Mouse (Mus musculus): ENCODE data around the gene Spata46. TPM values are rescaled to one million over a fixed set of nuclear protein-coding genes. Genes with fewer than 3 reads are reported as not detected.

Gene Spata46
- polyA plus RNA-seq, 1 experiment = not detected

- no peaks in the 10 kb centered on the region for H3K36me3 ChIP-seq (ENCODE audit: control insufficient read depth, insufficient read depth, low read length, poor library complexity, severe bottlenecking)
- TF ChIP-seq POLR2A (IDR thresholded peaks at IDR 0.05; ENCODE audit: insufficient read depth, low read length) (no peak), CTCF (IDR thresholded peaks at IDR 0.05; ENCODE audit: low read depth, low read length) (no peak), EP300 (IDR thresholded peaks at IDR 0.05; ENCODE audit: insufficient read depth, low read depth, low read length) (no peak)
- no peaks in the 10 kb centered on the region for H3K9me3 ChIP-seq (replicated peaks; ENCODE audit: control insufficient read depth, insufficient read depth, low read length, poor library complexity, severe bottlenecking)
- H3K4me1 ChIP-seq (ENCODE audit: control insufficient read depth, insufficient read depth, low read length) = no peaks in the 10 kb centered on the region
- H3K27ac ChIP-seq (ENCODE audit: insufficient read depth, low read length) = no peak overlapping the region
- no peak overlapping the region for H3K4me3 ChIP-seq (ENCODE audit: low read depth, low read length)
- H3K9ac ChIP-seq (ENCODE audit: low read depth, poor library complexity, severe bottlenecking) = no peak overlapping the region
- no peaks in the 10 kb centered on the region for H3K27me3 ChIP-seq (ENCODE audit: control insufficient read depth, insufficient read depth, low read length, poor library complexity, severe bottlenecking)
Measured at GRCm38 (mm10) chr1:170343906-170344305, 35.3 kb downstream of the Spata46 start.

DNA sequence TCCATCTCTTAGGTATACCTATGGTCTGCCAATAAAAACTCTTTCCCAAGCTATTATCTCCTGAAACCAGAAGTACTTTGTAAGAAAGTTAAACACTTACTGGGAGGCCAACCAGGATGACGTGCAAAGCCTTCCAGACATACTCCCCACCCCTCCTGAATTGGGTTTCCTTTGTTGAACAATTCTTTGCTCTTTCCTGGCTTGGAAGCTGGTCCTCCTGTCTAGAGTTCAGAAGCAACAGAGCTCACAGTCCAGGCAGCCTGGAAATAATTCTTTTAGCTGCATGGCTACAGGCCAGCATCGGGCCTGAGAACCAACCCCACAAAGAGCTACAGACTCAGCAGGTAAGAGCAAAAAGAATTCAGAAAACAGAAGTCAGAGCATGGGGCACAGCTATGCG, 37.7 kb downstream of the Spata46 start:
- no peaks in the 10 kb centered on the region for H3K4me1 ChIP-seq (ENCODE audit: control insufficient read depth, insufficient read depth, low read length)
- H3K27me3 ChIP-seq (ENCODE audit: control insufficient read depth, insufficient read depth, low read length, poor library complexity, severe bottlenecking) = no peaks in the 10 kb centered on the region
- H3K9me3 ChIP-seq (replicated peaks; ENCODE audit: control insufficient read depth, insufficient read depth, low read length, poor library complexity, severe bottlenecking) = no peaks in the 10 kb centered on the region
- no peaks in the 10 kb centered on the region for H3K36me3 ChIP-seq (ENCODE audit: control insufficient read depth, insufficient read depth, low read length, poor library complexity, severe bottlenecking)
- no peak overlapping the region for H3K27ac ChIP-seq (ENCODE audit: insufficient read depth, low read length)
- no peak overlapping the region for H3K4me3 ChIP-seq (ENCODE audit: low read depth, low read length)
- TF ChIP-seq CTCF (IDR thresholded peaks at IDR 0.05; ENCODE audit: low read depth, low read length) (no peak), EP300 (IDR thresholded peaks at IDR 0.05; ENCODE audit: insufficient read depth, low read depth, low read length) (no peak), POLR2A (IDR thresholded peaks at IDR 0.05; ENCODE audit: insufficient read depth, low read length) (no peak)
- no peak overlapping the region for H3K9ac ChIP-seq (ENCODE audit: low read depth, poor library complexity, severe bottlenecking)

GRCm38 (mm10) chr1:170351080-170351479, 42.5 kb downstream of the Spata46 start:
- H3K27me3 ChIP-seq (ENCODE audit: control insufficient read depth, insufficient read depth, low read length, poor library complexity, severe bottlenecking) = no peaks in the 10 kb centered on the region
- H3K36me3 ChIP-seq (ENCODE audit: control insufficient read depth, insufficient read depth, low read length, poor library complexity, severe bottlenecking) = no peaks in the 10 kb centered on the region

DNA sequence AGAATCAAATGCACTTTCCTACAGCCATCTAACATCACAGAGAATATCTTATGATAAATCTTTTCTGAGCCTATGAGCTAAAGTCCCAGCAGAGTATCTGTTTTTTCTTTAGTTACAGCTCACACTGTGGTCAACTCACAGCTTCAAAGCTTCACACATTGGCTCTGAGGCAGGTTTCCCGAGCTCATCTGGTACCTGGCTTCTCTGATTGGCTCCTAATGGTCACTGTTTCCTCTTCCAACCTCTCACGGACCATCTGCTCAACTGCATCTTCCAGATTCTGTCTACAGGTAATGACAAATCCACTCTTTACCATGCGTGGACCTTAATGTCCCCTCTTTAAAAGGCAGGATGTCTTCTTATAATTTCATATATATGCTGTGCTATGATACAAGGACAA, 44.7 kb downstream of the Spata46 start:
- Histone ChIP-seq H3K27me3 (ENCODE audit: control insufficient read depth, insufficient read depth, low read length, poor library complexity, severe bottlenecking) (no peaks in the 10 kb centered on the region), H3K9ac (ENCODE audit: low read depth, poor library complexity, severe bottlenecking) (no peak overlapping the region)

More at GRCm38 (mm10) chr1:170351080-170351479, 42.5 kb downstream of the Spata46 start:
- no peak overlapping the region for H3K9ac ChIP-seq (ENCODE audit: low read depth, poor library complexity, severe bottlenecking)
- no peaks in the 10 kb centered on the region for H3K4me1 ChIP-seq (ENCODE audit: control insufficient read depth, insufficient read depth, low read length)
- no peak overlapping the region for H3K27ac ChIP-seq (ENCODE audit: insufficient read depth, low read length)
- TF ChIP-seq POLR2A (IDR thresholded peaks at IDR 0.05; ENCODE audit: insufficient read depth, low read length) (no peak), EP300 (IDR thresholded peaks at IDR 0.05; ENCODE audit: insufficient read depth, low read depth, low read length) (no peak), CTCF (IDR thresholded peaks at IDR 0.05; ENCODE audit: low read depth, low read length) (no peak)
- no peak overlapping the region for H3K4me3 ChIP-seq (ENCODE audit: low read depth, low read length)
- no peaks in the 10 kb centered on the region for H3K9me3 ChIP-seq (replicated peaks; ENCODE audit: control insufficient read depth, insufficient read depth, low read length, poor library complexity, severe bottlenecking)

GRCm38 (mm10) chr1:170360183-170360915, 51.7 kb downstream of the Spata46 start:
- H3K27me3 ChIP-seq (ENCODE audit: control insufficient read depth, insufficient read depth, low read length, poor library complexity, severe bottlenecking) = no peaks in the 10 kb centered on the region
- H3K4me3 ChIP-seq (ENCODE audit: low read depth, low read length) = no peak overlapping the region
- H3K9me3 ChIP-seq (replicated peaks; ENCODE audit: control insufficient read depth, insufficient read depth, low read length, poor library complexity, severe bottlenecking) = no peaks in the 10 kb centered on the region
- no peak overlapping the region for H3K27ac ChIP-seq (ENCODE audit: insufficient read depth, low read length)
- no peaks in the 10 kb centered on the region for H3K4me1 ChIP-seq (ENCODE audit: control insufficient read depth, insufficient read depth, low read length)
- no peaks in the 10 kb centered on the region for H3K36me3 ChIP-seq (ENCODE audit: control insufficient read depth, insufficient read depth, low read length, poor library complexity, severe bottlenecking)
- no peak overlapping the region for H3K9ac ChIP-seq (ENCODE audit: low read depth, poor library complexity, severe bottlenecking)
- no peak for TF ChIP-seq EP300 (IDR thresholded peaks at IDR 0.05; ENCODE audit: insufficient read depth, low read depth, low read length)
- no peak for TF ChIP-seq CTCF (IDR thresholded peaks at IDR 0.05; ENCODE audit: low read depth, low read length)
- TF ChIP-seq POLR2A (IDR thresholded peaks at IDR 0.05; ENCODE audit: insufficient read depth, low read length) = no peak

More for the DNA sequence above, 44.7 kb downstream of the Spata46 start:
- no peaks in the 10 kb centered on the region for H3K36me3 ChIP-seq (ENCODE audit: control insufficient read depth, insufficient read depth, low read length, poor library complexity, severe bottlenecking)
- no peak overlapping the region for H3K27ac ChIP-seq (ENCODE audit: insufficient read depth, low read length)
- no peaks in the 10 kb centered on the region for H3K9me3 ChIP-seq (replicated peaks; ENCODE audit: control insufficient read depth, insufficient read depth, low read length, poor library complexity, severe bottlenecking)
- TF ChIP-seq POLR2A (IDR thresholded peaks at IDR 0.05; ENCODE audit: insufficient read depth, low read length) (no peak), EP300 (IDR thresholded peaks at IDR 0.05; ENCODE audit: insufficient read depth, low read depth, low read length) (no peak), CTCF (IDR thresholded peaks at IDR 0.05; ENCODE audit: low read depth, low read length) (no peak)
- no peak overlapping the region for H3K4me3 ChIP-seq (ENCODE audit: low read depth, low read length)
- H3K4me1 ChIP-seq (ENCODE audit: control insufficient read depth, insufficient read depth, low read length) = no peaks in the 10 kb centered on the region

Other genes starting within 250 kb of the Spata46 start
- gene Ddr2, start 198.0 kb upstream of the Spata46 start, polyA plus RNA-seq (2011; ENCODE audit: insufficient read depth, insufficient read length, low read depth, missing spikeins) = 1.4 and 1.7 TPM in 2 replicates
- gene Uap1, start 133.8 kb upstream of the Spata46 start, polyA plus RNA-seq (2011; ENCODE audit: insufficient read depth, insufficient read length, low read depth, missing spikeins) = 49.0 and 57.6 TPM in 2 replicates
- gene Uhmk1, start 93.4 kb upstream of the Spata46 start, polyA plus RNA-seq (2011; ENCODE audit: insufficient read depth, insufficient read length, low read depth, missing spikeins) = 25.4 and 28.6 TPM in 2 replicates
- gene Sh2d1b2, start 76.1 kb upstream of the Spata46 start, polyA plus RNA-seq (2011; ENCODE audit: insufficient read depth, insufficient read length, low read depth, missing spikeins) = not detected in 2 replicates
- gene Sh2d1b1, start 31.5 kb upstream of the Spata46 start, polyA plus RNA-seq (2011; ENCODE audit: insufficient read depth, insufficient read length, low read depth, missing spikeins) = not detected in 2 replicates
- 1.5 and 1.8 TPM in 2 replicates for gene Gm7694, start 2.5 kb upstream of the Spata46 start, polyA plus RNA-seq (2011; ENCODE audit: insufficient read depth, insufficient read length, low read depth, missing spikeins)